Mouse (Mus musculus): ENCODE measurements around the gene Erlec1.

Erlec1 gene

GRCm38 (mm10) chr11:30954279-30954725, at the start of gene Erlec1:
Gene Erlec1, minus strand, starts transcription at chr11:30954335.
- DNase-seq (ENCODE audit: low read depth) = peak; percentile 93

DNA sequence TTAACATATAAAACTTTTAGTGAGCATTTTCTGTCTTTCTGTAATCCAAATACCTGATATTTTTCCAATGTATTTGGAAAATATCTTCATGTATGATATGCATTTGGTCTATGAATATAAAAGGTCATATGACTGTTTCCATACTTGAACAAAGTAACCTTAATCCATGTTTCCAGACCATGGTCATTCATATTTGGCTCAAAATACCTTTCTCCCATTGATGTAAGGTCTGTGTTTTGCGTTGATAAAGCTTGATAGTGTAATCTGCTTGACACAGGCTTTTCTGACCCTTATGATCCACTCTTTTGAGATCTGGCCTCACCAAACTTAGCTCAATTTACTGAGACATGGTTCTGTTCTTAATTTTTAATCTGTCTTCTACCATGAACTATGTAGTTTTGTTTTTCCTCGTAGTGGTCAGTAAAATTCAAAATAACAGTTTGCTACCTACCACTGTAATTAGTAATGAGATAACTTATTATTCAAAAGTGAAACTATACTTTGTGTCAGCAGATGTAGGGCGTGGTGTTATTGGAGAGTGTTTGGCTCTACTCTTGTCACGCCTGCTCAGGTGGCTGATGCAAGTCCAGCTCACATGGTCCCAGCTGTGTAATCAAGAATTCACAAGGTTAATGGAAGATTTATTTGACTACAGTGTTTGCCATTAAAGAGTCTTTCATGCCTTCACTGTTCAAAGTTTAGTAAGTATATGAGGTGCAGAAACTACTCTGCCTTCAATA, 47.2 kb upstream of the Erlec1 start:
- no peak for DNase-seq (ENCODE audit: low read depth)

- DNase-seq (ENCODE audit: low read depth) = no peak
Observed at GRCm38 (mm10) chr11:31000028-31000427, 45.9 kb upstream of the Erlec1 start.

DNA sequence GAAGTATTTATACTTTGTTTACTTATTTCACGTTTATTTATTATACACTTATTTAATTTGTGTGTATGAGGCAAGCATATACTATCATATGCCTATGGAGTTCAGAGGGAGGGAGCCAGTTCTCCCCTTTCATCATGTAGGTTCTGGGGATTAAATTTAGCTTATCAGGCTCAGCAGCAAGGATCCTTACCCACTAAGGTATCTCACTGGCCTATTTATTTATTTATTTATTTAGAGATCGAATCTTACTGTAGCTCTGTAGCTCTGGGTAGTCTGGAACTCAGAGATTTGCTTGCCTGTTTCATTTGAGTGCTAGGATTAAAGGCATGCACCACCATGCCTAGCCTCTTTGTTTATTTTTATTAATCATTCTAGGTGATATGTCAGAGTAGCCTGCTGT, 44.6 kb upstream of the Erlec1 start:
- no peak for DNase-seq (ENCODE audit: low read depth)

- no peak for DNase-seq (ENCODE audit: low read depth)
Observed at GRCm38 (mm10) chr11:30998199-30998598, 44.1 kb upstream of the Erlec1 start.

DNA sequence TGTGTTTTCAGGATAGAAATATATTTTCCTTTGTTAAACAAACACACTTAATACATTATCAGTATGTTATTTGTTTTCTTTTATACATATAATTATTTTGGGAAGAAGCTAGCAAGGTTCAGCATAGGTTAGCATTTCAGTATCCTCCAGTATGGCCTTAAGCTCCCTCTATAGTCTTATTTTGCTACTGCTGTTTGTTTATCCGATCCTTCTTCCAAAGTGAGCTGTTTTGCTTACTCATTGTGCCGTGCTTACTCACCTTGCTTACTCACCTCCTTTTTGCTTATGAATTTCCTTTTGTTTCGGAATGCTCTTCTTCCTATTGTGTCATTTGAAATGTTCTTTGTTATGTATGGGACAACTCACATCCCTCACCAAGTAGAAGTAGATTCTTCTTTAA, 42.5 kb upstream of the Erlec1 start:
- DNase-seq (ENCODE audit: low read depth) = no peak

GRCm38 (mm10) chr11:30986625-30987017, 32.5 kb upstream of the Erlec1 start:
- DNase-seq (ENCODE audit: low read depth) = no peak

- peak; percentile 88 for DNase-seq (ENCODE audit: low read depth)
Observed at GRCm38 (mm10) chr11:30985877-30986624, 31.9 kb upstream of the Erlec1 start, which contains the start of gene Chac2. Gene Chac2, minus strand, starts transcription at chr11:30986350.

GRCm38 (mm10) chr11:30985237-30985636, 31.1 kb upstream of the Erlec1 start:
- peak; percentile 7 for DNase-seq (ENCODE audit: low read depth)

GRCm38 (mm10) chr11:30953469-30954154, 523 bp downstream of the Erlec1 start:
- peak; percentile 68 for DNase-seq (ENCODE audit: low read depth)

DNA sequence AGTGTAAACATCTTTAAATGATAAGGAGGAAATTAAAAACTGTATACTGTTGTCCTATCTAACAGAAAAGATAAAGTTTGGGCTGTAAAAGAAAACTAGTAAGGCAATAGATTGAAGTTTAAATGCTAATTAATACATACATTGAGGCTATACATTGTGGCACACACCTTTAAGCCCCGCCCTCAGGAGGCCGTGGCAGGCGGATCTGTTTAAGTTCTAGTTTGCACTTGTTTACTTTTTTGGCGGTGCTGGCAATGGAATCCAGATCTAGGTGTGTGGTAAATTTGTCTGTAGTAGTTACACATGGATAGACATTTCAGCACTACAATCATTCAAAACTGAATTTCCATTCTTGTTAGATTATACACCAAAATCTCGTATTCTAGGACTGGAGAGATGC, 1.3 kb downstream of the Erlec1 start:
- DNase-seq (ENCODE audit: low read depth) = peak; percentile 43

GRCm38 (mm10) chr11:30943522-30943921, 10.6 kb downstream of the Erlec1 start:
- no peak for DNase-seq (ENCODE audit: low read depth)

DNA sequence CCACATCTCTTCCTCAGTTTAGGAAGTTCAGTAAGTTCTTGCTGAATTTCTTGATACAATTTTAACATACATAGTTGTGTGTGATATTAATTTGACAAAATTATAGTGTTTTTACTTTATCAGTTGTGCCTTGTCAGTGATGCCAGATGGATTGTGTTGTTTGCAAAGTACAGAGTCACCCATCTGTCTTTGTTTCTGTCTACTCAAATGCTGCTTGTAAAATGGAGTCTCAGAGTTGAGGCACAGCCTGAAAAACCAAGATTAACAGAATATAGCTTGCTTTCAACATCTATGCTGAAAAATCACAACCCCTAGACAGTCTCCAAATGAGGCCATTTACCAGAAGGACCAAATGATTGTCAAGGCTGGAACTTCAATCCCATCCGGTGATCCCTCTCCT, 25.6 kb downstream of the Erlec1 start:
- DNase-seq (ENCODE audit: low read depth) = no peak

- DNase-seq (ENCODE audit: low read depth) = no peak
Observed at GRCm38 (mm10) chr11:30928079-30928478, 26.1 kb downstream of the Erlec1 start.

DNA sequence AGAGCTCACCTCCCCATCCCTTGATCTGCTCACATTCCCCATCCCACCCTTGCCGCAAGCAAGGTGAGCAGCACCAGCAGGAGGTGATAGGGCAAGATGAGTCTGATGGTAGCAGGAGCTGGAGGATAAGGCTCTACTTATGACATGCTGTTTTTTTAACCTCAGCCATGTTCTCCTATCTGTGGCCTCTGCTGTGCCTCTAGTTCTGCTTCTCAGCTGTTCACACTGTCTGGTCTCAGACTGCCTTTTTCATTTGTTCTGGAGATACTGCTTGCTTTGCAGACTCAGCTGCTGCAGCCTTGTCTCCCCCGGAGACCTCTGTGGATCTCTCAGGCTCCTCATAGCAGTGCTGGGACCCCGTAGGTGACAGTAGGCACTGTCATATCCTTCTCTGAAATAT, 30.9 kb downstream of the Erlec1 start:
- DNase-seq (ENCODE audit: low read depth) = no peak

DNA sequence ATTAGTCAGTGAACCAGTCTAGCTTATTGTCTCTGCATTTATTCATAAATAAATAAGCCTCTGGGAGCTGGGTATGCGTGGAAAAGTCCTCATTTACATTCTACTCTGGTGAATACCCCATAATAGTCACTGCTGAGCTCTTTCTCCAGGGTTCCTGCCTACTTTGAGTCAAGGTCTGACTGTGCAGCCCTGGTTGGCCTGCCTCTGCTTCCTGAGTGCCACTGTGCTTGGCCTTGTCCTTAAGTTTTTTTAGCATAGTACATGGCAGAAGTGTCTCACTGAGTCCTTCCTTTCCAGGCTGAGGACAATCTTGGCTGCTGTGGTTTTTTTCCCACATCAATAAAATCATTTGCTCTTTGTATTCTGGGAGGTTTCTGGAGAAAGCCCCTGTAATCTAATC, 33.5 kb downstream of the Erlec1 start:
- DNase-seq (ENCODE audit: low read depth) = no peak

DNA sequence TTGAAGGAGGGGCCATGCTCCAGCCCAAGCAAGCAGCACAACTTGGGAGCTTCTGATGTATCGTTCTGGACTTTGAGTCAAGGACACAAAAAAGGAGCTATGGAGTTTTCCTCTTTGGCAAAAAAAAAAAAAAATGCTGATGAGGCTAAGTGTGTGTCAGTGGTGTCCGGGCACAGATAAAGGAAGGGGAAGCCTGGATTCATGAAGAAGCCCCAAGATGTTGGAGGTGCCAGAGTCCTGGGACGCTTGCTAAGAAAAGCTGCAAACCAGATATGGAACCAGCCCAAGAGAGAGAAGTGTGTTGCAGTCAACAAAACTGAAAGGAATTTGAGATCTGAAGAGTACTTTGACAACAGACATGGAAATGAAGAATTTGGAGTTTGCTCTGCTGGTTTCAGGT, 41.8 kb downstream of the Erlec1 start:
- DNase-seq (ENCODE audit: low read depth) = no peak

GRCm38 (mm10) chr11:30899312-30899711, 54.8 kb downstream of the Erlec1 start:
- DNase-seq (ENCODE audit: low read depth) = no peak

DNA sequence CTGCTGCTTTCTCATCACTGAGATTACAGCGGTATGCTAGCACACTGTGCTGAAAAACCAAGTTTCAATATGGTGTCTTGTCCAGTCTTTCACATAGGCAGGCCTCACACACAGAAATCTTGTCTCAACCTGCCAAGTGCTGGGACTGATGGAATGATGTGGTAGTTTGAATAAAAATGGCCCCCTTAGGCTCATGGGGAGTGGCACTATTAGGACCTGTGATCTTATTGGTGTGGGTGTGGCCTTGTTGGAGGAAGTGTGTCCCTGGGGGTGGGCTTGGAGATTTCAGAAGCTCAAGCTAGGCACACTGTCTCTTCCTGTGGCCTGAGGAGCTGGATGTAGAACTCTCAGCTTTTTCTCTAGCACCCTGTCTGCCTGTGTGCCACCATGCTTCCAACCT, 57.9 kb downstream of the Erlec1 start:
- no peak for DNase-seq (ENCODE audit: low read depth)

DNA sequence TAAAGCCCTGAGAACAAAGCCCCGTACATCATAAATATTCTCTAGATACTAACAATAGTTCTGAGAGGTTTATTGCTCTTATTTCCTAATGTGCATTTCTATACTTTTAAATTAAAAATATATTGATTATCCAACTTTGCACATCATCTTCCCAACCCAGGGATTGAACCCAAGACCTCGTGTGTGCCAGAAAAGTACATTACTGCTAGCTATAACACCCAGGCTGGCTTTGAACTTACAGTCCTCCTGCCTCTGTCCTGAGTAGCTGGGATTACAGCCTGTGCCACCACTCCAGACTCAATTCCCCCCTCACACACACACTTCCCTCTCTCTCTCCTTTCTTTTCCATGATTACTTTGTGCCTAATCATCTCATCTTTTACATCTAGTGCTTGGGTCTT, 66.0 kb downstream of the Erlec1 start:
- DNase-seq (ENCODE audit: low read depth) = no peak

GRCm38 (mm10) chr11:30885171-30885871, 68.8 kb downstream of the Erlec1 start, which contains the start of the genes Gpr75 and Asb3:
Gene Gpr75, plus strand, starts transcription at chr11:30885358.
Gene Asb3, plus strand, starts transcription at chr11:30885416.
- no peak for DNase-seq (ENCODE audit: low read depth)
